Mouse (Mus musculus) hindbrain, embryonic 10.5 days (tissue): ENCODE measurements around the gene Rfc2. TPM values are rescaled to one million over a fixed set of nuclear protein-coding genes. Genes with fewer than 3 reads are reported as not detected.

Experiments
- DNase-seq: peaks from one replicate; pipeline ENCODE4 v3.0.0-alpha.2; 2017; ENCODE audit warnings: low spot score
- H3K27ac ChIP-seq: fragments of 300-500 bp; sonication (generic); 2 replicates; pipeline ENCODE4 v1.5.1; 2016; ENCODE audit warnings: mild to moderate bottlenecking, moderate library complexity
- H3K27me3 ChIP-seq: fragments of 300-500 bp; sonication (generic); 2 replicates; pipeline ENCODE4 v1.6.1; 2016; ENCODE audit warnings: mild to moderate bottlenecking; ENCODE audit not compliant: poor library complexity, insufficient read depth, severe bottlenecking
- H3K36me3 ChIP-seq: fragments of 300-500 bp; sonication (generic); 2 replicates; pipeline ENCODE4 v1.6.1; 2016; ENCODE audit warnings: mild to moderate bottlenecking, moderate library complexity
- H3K4me1 ChIP-seq: fragments of 300-500 bp; sonication (generic); replicated peaks from 2 replicates; pipeline ENCODE4 v1.6.1; 2016; ENCODE audit warnings: mild to moderate bottlenecking
- H3K4me3 ChIP-seq: fragments of 300-500 bp; sonication (generic); 2 replicates; pipeline ENCODE4 v1.5.1; 2016; ENCODE audit warnings: mild to moderate bottlenecking, moderate library complexity
- H3K9me3 ChIP-seq: fragments of 300-500 bp; sonication (generic); 2 replicates; pipeline ENCODE4 v1.6.1; 2016; ENCODE audit warnings: mild to moderate bottlenecking, moderate library complexity
- WGBS: fragments of 180-500 bp; shearing (Covaris S2); methylation state at CpG from one replicate; pipeline ENCODE4 v1.1.7; 2016; 5-methylcytosine and 5-hydroxymethylcytosine counted together
- polyA plus RNA-seq: library from polyadenylated mRNA; unstranded; fragments of >200 nt; fragmentation: Nextera tagmentation; extraction: Ambion mirVana; gene quantifications from 2 replicates; pipeline ENCODE4 v1.2.1, GENCODE M21; 2016

The Rfc2 gene
- polyA plus RNA-seq, 1 experiment from 2014 or later: 366 TPM

GRCm38 (mm10) chr5:134551233-134552109 lies 29.7 kb upstream of the Rfc2 start:
- peaks cover 66% of the 10 kb centered on the region for H3K4me1 ChIP-seq

DNA sequence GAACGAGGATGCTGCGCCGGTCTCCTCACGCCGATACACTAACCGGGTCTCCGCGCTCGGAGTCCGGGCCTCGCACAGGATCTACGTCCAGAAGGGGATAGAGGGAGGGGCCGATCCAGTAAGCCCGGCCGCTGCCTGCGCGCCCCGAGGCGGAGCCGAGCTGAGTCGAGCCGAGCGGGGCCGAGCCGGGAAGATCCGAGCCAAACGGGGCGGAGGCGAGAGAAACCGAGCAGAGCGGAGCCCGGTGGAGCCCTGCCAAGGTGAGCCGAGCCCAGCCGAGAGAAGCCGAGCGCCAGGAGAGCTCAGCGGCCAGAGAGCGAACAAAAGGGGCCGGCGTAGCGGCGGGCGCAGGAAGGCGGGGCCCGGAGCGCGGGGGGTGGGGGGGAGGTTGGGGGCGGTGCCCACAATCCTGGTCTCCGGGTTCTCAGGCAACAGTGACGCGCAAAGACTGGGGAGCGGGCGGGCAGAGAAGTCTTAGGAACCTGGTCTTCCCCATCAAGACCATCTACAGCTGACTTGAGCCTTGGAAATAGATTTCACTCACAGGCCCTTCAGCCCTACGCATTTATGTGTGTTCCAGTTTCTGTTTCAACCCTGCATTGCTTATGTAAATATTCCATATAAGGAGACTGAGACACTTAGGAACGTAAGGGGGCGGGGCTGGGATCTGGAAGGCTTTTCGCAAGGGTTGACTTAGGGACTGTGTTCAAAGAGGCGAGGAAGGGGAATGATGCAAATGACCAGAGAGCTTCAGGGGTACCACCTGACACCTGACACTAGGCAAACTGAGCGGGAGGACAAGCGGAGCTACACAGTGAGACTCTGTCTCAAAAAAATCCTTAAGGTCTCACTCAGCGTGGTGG lies 28.8 kb upstream of the Rfc2 start, which contains the start of gene Clip2:
Gene Clip2, minus strand, starts transcription at position 325 of the 863 bp plus-strand sequence.
- Histone ChIP-seq H3K27ac (peak within 1 kb of the TSS; percentile 97), H3K4me3 (peak within 1 kb of the TSS; percentile 94), H3K27me3 (0 out of 2 replicates have a peak, but pooled peaks cover 3% of the 10 kb centered on the region), H3K4me1 (peaks cover 61% of the 10 kb centered on the region), H3K9me3 (0 out of 2 replicates have a peak, but pooled peaks cover 2% of the 10 kb centered on the region), H3K36me3 (peaks cover 10% of the 10 kb centered on the region)
- under 1% methylated on average over 61 of the region's 61 CpGs for WGBS
- peak; percentile 93 for DNase-seq

More at GRCm38 (mm10) chr5:134551233-134552109, 29.7 kb upstream of the Rfc2 start:
- Histone ChIP-seq H3K9me3 (no peaks in the 10 kb centered on the region), H3K4me3 (peak overlapping the region; percentile 94), H3K36me3 (peaks cover 10% of the 10 kb centered on the region), H3K27ac (peak overlapping the region; percentile 97), H3K27me3 (0 out of 2 replicates have a peak, but pooled peaks cover 3% of the 10 kb centered on the region)
- 1% methylated on average over 52 of the region's 52 CpGs for WGBS
- DNase-seq: peak; percentile 57

GRCm38 (mm10) chr5:134553951-134554546 lies 27.1 kb upstream of the Rfc2 start:
- WGBS: 88% methylated on average over 5 of the region's 5 CpGs
- peaks cover 51% of the 10 kb centered on the region for H3K4me1 ChIP-seq

GRCm38 (mm10) chr5:134555463-134556164 lies 25.6 kb upstream of the Rfc2 start:
- peak; percentile 91 for DNase-seq
- Histone ChIP-seq H3K9me3 (0 out of 2 replicates have a peak, but pooled peaks cover 2% of the 10 kb centered on the region), H3K27ac (peak overlapping the region; percentile 72), H3K4me1 (peaks cover 40% of the 10 kb centered on the region), H3K36me3 (no peaks in the 10 kb centered on the region), H3K4me3 (peak overlapping the region; percentile 34), H3K27me3 (0 out of 2 replicates have a peak, but pooled peaks cover 3% of the 10 kb centered on the region)
- WGBS: 14% methylated on average over 20 of the region's 20 CpGs

More at GRCm38 (mm10) chr5:134553951-134554546, 27.1 kb upstream of the Rfc2 start:
- no peak for DNase-seq
- no peak overlapping the region for H3K27ac ChIP-seq
- H3K27me3 ChIP-seq: 0 out of 2 replicates have a peak, but pooled peaks cover 3% of the 10 kb centered on the region
- H3K4me3 ChIP-seq: no peak overlapping the region
- H3K36me3 ChIP-seq: 0 out of 2 replicates have a peak, but pooled peaks cover 4% of the 10 kb centered on the region
- 0 out of 2 replicates have a peak, but pooled peaks cover 2% of the 10 kb centered on the region for H3K9me3 ChIP-seq

DNA sequence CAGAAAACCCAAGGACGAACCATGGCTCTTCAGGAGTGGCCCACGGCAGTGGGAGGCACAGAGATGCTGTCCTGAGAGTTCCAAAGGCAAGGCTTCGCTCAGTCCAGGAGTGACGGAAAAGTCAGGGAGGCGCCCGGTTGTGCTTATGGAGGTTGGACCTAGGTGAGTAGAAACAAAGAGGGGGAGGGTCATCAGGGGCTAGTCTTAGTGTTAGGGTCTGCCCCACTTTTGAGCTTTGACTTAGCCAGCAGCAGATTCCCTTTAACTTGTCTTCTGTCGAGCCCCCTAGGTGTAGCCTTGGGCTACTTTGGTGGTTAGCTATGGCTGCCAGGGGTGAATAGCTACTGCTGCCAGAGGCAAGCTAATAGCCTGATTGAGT lies 21.1 kb upstream of the Rfc2 start, which contains the start of gene Syna:
Gene Syna, minus strand, starts transcription at position 101 of the 379 bp plus-strand sequence.
- Histone ChIP-seq H3K27me3 (no peaks in the 10 kb centered on the region), H3K36me3 (no peaks in the 10 kb centered on the region), H3K9me3 (0 out of 2 replicates have a peak, but pooled peaks cover 2% of the 10 kb centered on the region), H3K4me3 (no peak within 1 kb of the TSS), H3K4me1 (peaks cover 17% of the 10 kb centered on the region), H3K27ac (no peak within 1 kb of the TSS)
- no peak for DNase-seq
- 96% methylated on average over 7 of the region's 7 CpGs for WGBS

GRCm38 (mm10) chr5:134560450-134561171 lies 20.6 kb upstream of the Rfc2 start:
- no peak overlapping the region for H3K27ac ChIP-seq
- whole genome bisulfite sequencing: 82% methylated on average over 16 of the region's 16 CpGs

DNA sequence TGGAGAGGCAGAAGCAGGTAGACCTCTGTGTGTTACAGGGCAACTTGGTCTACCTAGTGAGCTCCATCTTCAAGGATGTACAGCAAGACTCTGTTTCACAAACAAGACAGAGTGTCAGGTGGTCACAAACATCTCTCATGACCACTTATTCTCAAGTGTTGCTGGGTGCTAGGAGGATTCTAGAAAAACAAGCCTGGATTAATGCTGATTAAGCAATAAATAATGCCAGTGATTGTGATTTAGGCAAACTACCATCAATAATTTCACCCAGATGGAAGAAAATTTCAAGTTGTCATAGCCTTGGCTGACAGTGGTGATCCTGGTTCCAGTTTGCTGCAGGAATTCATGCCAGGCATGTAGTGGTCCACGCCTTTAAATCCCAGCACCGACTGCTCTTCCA lies 16.9 kb upstream of the Rfc2 start:
- no peaks in the 10 kb centered on the region for H3K36me3 ChIP-seq
- no peaks in the 10 kb centered on the region for H3K27me3 ChIP-seq
- H3K27ac ChIP-seq: no peak overlapping the region
- peaks cover 17% of the 10 kb centered on the region for H3K4me1 ChIP-seq
- DNase-seq: no peak
- H3K4me3 ChIP-seq: no peak overlapping the region
- WGBS: 91% methylated on average over 2 of the region's 2 CpGs
- no peaks in the 10 kb centered on the region for H3K9me3 ChIP-seq

More at GRCm38 (mm10) chr5:134560450-134561171, 20.6 kb upstream of the Rfc2 start:
- H3K9me3 ChIP-seq: 0 out of 2 replicates have a peak, but pooled peaks cover 2% of the 10 kb centered on the region
- DNase-seq: no peak
- H3K4me1 ChIP-seq: peaks cover 12% of the 10 kb centered on the region
- no peaks in the 10 kb centered on the region for H3K27me3 ChIP-seq
- H3K36me3 ChIP-seq: no peaks in the 10 kb centered on the region
- no peak overlapping the region for H3K4me3 ChIP-seq

DNA sequence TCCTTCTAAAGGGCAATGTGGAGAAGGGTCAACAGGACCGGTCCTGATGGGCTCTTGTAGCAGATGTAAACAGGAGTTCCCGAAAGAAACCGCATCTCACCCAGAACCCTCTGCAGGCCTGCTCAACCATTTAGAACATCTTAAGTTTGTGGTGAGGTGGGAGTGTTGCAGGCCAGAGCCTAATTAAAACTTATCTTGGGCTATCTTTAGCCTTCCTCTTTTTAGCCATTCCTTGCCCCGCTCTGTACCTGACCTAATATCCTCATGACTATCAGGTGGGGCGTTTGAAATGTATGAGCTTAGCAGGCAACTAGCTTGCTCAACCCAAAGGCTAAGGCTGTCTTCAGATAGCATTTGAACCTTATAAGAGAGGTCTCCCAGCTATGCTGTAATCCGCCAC lies 15.5 kb upstream of the Rfc2 start:
- Histone ChIP-seq H3K36me3 (no peaks in the 10 kb centered on the region), H3K4me3 (no peak overlapping the region), H3K27me3 (no peaks in the 10 kb centered on the region), H3K4me1 (peaks cover 17% of the 10 kb centered on the region), H3K27ac (no peak overlapping the region), H3K9me3 (no peaks in the 10 kb centered on the region)
- no peak for DNase-seq
- 91% methylated on average over 6 of the region's 6 CpGs for WGBS

- peaks cover 23% of the 10 kb centered on the region for H3K4me1 ChIP-seq
- H3K36me3 ChIP-seq: no peaks in the 10 kb centered on the region
- no peak overlapping the region for H3K4me3 ChIP-seq
- WGBS: 90% methylated on average over 4 of the region's 4 CpGs
- no peaks in the 10 kb centered on the region for H3K9me3 ChIP-seq
- no peak overlapping the region for H3K27ac ChIP-seq
- no peak for DNase-seq
- peaks cover under 1% of the 10 kb centered on the region; the same call in 1 of the 2 replicates for H3K27me3 ChIP-seq
These were observed 13.7 kb upstream of the Rfc2 start for GRCm38 (mm10) chr5:134567445-134567844.

GRCm38 (mm10) chr5:134568030-134568429 lies 13.1 kb upstream of the Rfc2 start:
- WGBS: 70% methylated on average over 3 of the region's 3 CpGs
- H3K27ac ChIP-seq: peak overlapping the region; percentile 71
- DNase-seq: no peak
- H3K36me3 ChIP-seq: no peaks in the 10 kb centered on the region
- H3K9me3 ChIP-seq: no peaks in the 10 kb centered on the region
- H3K27me3 ChIP-seq: peaks cover 6% of the 10 kb centered on the region; the same call in 1 of the 2 replicates
- peaks cover 28% of the 10 kb centered on the region for H3K4me1 ChIP-seq
- no peak overlapping the region for H3K4me3 ChIP-seq

- no peak overlapping the region for H3K4me3 ChIP-seq
- H3K27me3 ChIP-seq: peaks cover 9% of the 10 kb centered on the region; the same call in 1 of the 2 replicates
- H3K9me3 ChIP-seq: no peaks in the 10 kb centered on the region
- WGBS: 56% methylated on average over 8 of the region's 8 CpGs
- H3K27ac ChIP-seq: peak overlapping the region; percentile 71
- H3K36me3 ChIP-seq: no peaks in the 10 kb centered on the region
- DNase-seq: no peak
- H3K4me1 ChIP-seq: peaks cover 29% of the 10 kb centered on the region
These were observed 12.1 kb upstream of the Rfc2 start for GRCm38 (mm10) chr5:134568964-134569491.
